Mouse (Mus musculus) kidney, adult 2 months (tissue): ENCODE measurements at regions not wholly inside any gene's neighbourhood (a gene's known extent, or its start where the extent isn't known, plus 50 kb on each side); places are given as distances from the start of the nearest gene placed in this dataset.

ENCODE experiments used
- DNase-seq: peaks from one replicate; pipeline ENCODE4 v3.0.0; 2021
- H3K27ac ChIP-seq: fragments of 200-500 bp; 2 replicates; pipeline ENCODE4 v1.5.1; 2012; ENCODE audit warnings: low read depth, low read length, control low read depth, inconsistent platforms; ENCODE audit not compliant: insufficient read depth
- H3K27me3 ChIP-seq: fragments of 200-500 bp; replicated peaks from 2 replicates; pipeline ENCODE4 v1.6.1; 2012; ENCODE audit warnings: mild to moderate bottlenecking, moderate library complexity, low read length, inconsistent platforms; ENCODE audit not compliant: control insufficient read depth, insufficient read depth
- H3K36me3 ChIP-seq: fragments of 200-500 bp; 2 replicates; pipeline ENCODE4 v1.6.1; 2012; ENCODE audit warnings: mild to moderate bottlenecking, moderate library complexity, low read length, inconsistent platforms; ENCODE audit not compliant: control insufficient read depth, insufficient read depth
- H3K4me1 ChIP-seq: fragments of 200-500 bp; 2 replicates; pipeline ENCODE4 v1.6.1; 2011; ENCODE audit warnings: low read length; ENCODE audit not compliant: control insufficient read depth, insufficient read depth
- H3K4me3 ChIP-seq: fragments of 200-500 bp; 2 replicates; pipeline ENCODE4 v1.5.1; 2011; ENCODE audit warnings: mild to moderate bottlenecking, low read depth, low read length, control low read depth; ENCODE audit not compliant: insufficient read depth
- CTCF ChIP-seq: fragments of 200-500 bp; conservative IDR thresholded peaks from 2 replicates; pipeline ENCODE4 v1.5.1; 2011; ENCODE audit warnings: low read depth, mild to moderate bottlenecking, control low read depth, low read length, moderate library complexity, mixed read lengths; ENCODE audit not compliant: insufficient read depth, insufficient read length
- POLR2A ChIP-seq: fragments of 200-500 bp; IDR thresholded peaks from one replicate; pipeline ENCODE4 v1.6.1; 2011; ENCODE audit warnings: low read depth, low read length, control low read depth
- WGBS: fragments of 180-500 bp; shearing (Covaris S2); methylation state at CpG from one replicate; pipeline ENCODE4 v1.1.7; 2018; 5-methylcytosine and 5-hydroxymethylcytosine counted together

DNA sequence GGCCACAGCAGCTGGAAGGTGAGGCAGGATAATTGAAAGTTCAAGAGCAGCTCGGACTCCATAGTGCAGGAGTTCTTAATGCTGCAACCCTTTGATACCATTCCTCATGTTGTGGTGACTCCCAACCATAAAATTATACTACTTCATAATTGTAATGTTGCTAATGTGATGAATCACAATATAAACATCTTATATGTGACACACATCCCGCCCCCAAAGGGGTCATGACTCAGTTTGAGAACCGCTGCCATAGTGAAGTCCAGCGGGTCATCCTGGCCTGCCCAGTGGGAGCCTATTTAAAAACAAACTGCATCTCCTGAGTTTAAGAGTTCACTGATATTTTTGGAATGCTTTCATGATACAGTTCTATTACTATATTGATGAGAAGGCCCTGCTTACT is 97.7 kb upstream of the Acsl4 start:
- Histone ChIP-seq H3K4me3 (no peak overlapping the region), H3K27me3 (no peaks in the 10 kb centered on the region), H3K4me1 (no peaks in the 10 kb centered on the region), H3K36me3 (no peaks in the 10 kb centered on the region), H3K27ac (no peak overlapping the region)
- DNase-seq: no peak
- 85% methylated on average over 4 of the region's 4 CpGs for WGBS
- TF ChIP-seq CTCF (no peak), POLR2A (no peak)

GRCm38 (mm10) chrX:142490093-142490717 is 99.9 kb upstream of the Acsl4 start:
- no peaks in the 10 kb centered on the region for H3K36me3 ChIP-seq
- no peak overlapping the region for H3K4me3 ChIP-seq
- no peaks in the 10 kb centered on the region for H3K4me1 ChIP-seq
- WGBS: 41% methylated on average over 8 of the region's 8 CpGs
- no peaks in the 10 kb centered on the region for H3K27me3 ChIP-seq
- DNase-seq: peak; percentile 41
- no peak overlapping the region for H3K27ac ChIP-seq
- no peak for TF ChIP-seq POLR2A
- TF ChIP-seq CTCF: no peak

GRCm38 (mm10) chrX:142501094-142501493 is 110.8 kb upstream of the Acsl4 start:
- Histone ChIP-seq H3K27ac (no peak overlapping the region), H3K27me3 (no peaks in the 10 kb centered on the region), H3K4me3 (no peak overlapping the region), H3K36me3 (no peaks in the 10 kb centered on the region), H3K4me1 (no peaks in the 10 kb centered on the region)
- 37% methylated on average over 2 of the region's 2 CpGs for WGBS
- no peak for TF ChIP-seq POLR2A
- no peak for TF ChIP-seq CTCF
- peak; percentile 9 for DNase-seq

DNA sequence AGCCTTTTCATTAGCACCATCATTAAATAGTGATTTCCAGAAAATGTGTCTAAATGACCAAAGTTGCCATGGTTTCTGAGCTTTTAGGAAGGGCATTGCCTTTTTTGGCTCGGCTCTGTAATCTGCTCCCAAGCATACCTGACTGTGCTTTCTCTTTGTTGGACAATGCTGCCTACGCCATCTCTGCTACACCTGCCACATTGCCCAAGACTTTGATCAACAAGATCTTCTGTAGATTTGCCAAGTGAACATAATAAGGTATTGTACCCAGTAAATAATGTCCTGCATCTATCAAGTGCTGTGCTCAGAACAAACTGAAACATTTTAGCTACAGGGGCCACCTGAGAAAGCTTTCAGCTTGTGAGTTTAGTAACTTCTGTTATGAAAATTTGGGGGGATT is 114.6 kb upstream of the Acsl4 start:
- Histone ChIP-seq H3K4me1 (no peaks in the 10 kb centered on the region), H3K36me3 (no peaks in the 10 kb centered on the region), H3K27me3 (no peaks in the 10 kb centered on the region), H3K4me3 (no peak overlapping the region), H3K27ac (no peak overlapping the region)
- WGBS: 91% methylated on average over 2 of the region's 2 CpGs
- no peak for DNase-seq
- TF ChIP-seq CTCF (no peak), POLR2A (no peak)

- no peaks in the 10 kb centered on the region for H3K36me3 ChIP-seq
- TF ChIP-seq CTCF (no peak), POLR2A (no peak)
- H3K4me3 ChIP-seq: no peak overlapping the region
- DNase-seq: no peak
- no peaks in the 10 kb centered on the region for H3K27me3 ChIP-seq
- no peak overlapping the region for H3K27ac ChIP-seq
- no peaks in the 10 kb centered on the region for H3K4me1 ChIP-seq
These were observed 117.1 kb upstream of the Acsl4 start for GRCm38 (mm10) chrX:142507475-142507874.

GRCm38 (mm10) chrX:142516406-142517131 is 126.2 kb upstream of the Acsl4 start:
- no peak overlapping the region for H3K27ac ChIP-seq
- WGBS: 80% methylated on average over 5 of the region's 5 CpGs
- H3K36me3 ChIP-seq: no peaks in the 10 kb centered on the region
- no peak for TF ChIP-seq POLR2A
- no peak for TF ChIP-seq CTCF
- DNase-seq: no peak
- H3K27me3 ChIP-seq: no peaks in the 10 kb centered on the region
- no peaks in the 10 kb centered on the region for H3K4me1 ChIP-seq
- H3K4me3 ChIP-seq: no peak overlapping the region

- TF ChIP-seq POLR2A (no peak), CTCF (no peak)
- H3K4me1 ChIP-seq: no peaks in the 10 kb centered on the region
- 90% methylated on average over 5 of the region's 5 CpGs for WGBS
- DNase-seq: no peak
- H3K4me3 ChIP-seq: no peak overlapping the region
- no peak overlapping the region for H3K27ac ChIP-seq
- H3K36me3 ChIP-seq: no peaks in the 10 kb centered on the region
- no peaks in the 10 kb centered on the region for H3K27me3 ChIP-seq
These were observed 126.9 kb upstream of the Acsl4 start for GRCm38 (mm10) chrX:142517205-142517604.
